Mouse (Mus musculus): ENCODE measurements around the gene Hist1h2bh. TPM values are rescaled to one million over a fixed set of nuclear protein-coding genes. Genes with fewer than 3 reads are reported as not detected.
"Not testable (repeated sequence)": the region's sequence is repeated elsewhere in the genome, so short reads cannot be mapped to it uniquely, and the experiment has no call there.

The Hist1h2bh gene
- polyA plus RNA-seq, 2 experiments, result 1.4 to 6.7 TPM

GRCm38 (mm10) chr13:23561883-23562659 is 18.9 kb upstream of the Hist1h2bh start, which contains the start of gene Hist1h3e:
Hist1h3e (minus strand) TSS chr13:23562369.
- peak; percentile 92 for ATAC-seq (ENCODE audit: insufficient read depth)
- H3K27ac ChIP-seq, result peak within 1 kb of the TSS; percentile 92
- DNase-seq (ENCODE audit: low read depth in 3 of 3, low spot score in 3 of 3), result peak; percentile 98
- peak within 1 kb of the TSS; percentile 40 to 54 for H3K4me3 ChIP-seq (ENCODE audit: insufficient read depth in 1 of 2, low read depth in 2 of 2, low read length in 2 of 2)
- not testable (repeated sequence) for H3K9me3 ChIP-seq (ENCODE audit: control insufficient read depth, low read length); H3K36me3 ChIP-seq (replicated peaks; ENCODE audit: control insufficient read depth, insufficient read depth, low read depth); H3K27me3 ChIP-seq (ENCODE audit: control insufficient read depth, insufficient read depth, low read length)
- H3K9ac ChIP-seq (replicated peaks), result peak within 1 kb of the TSS; percentile 81
- WGBS (ENCODE audit: insufficient replicate concordance), result under 1% methylated on average over 50 of the region's 67 CpGs
- H3K4me2 ChIP-seq (ENCODE audit: low read depth), result peak within 1 kb of the TSS; percentile 69
- H3K4me1 ChIP-seq (replicated peaks; ENCODE audit: control insufficient read depth in 2 of 2, insufficient read depth in 2 of 2, low read length in 1 of 2), result peaks cover 22 to 24% of the 10 kb centered on the region in 2 experiments
- TF ChIP-seq EP300 (IDR thresholded peaks at IDR 0.05; ENCODE audit: low read depth), result peak; percentile 72

- ATAC-seq (ENCODE audit: insufficient read depth); H3K36me3 ChIP-seq (replicated peaks; ENCODE audit: control insufficient read depth, insufficient read depth, low read depth); H3K9me3 ChIP-seq (ENCODE audit: control insufficient read depth, low read length); H3K27me3 ChIP-seq (ENCODE audit: control insufficient read depth, insufficient read depth, low read length); DNase-seq (ENCODE audit: low read depth in 3 of 3, low spot score in 3 of 3): not testable (repeated sequence)
- Histone ChIP-seq H3K4me2 (ENCODE audit: low read depth) (peak overlapping the region; percentile 69), H3K9ac (replicated peaks) (peak overlapping the region; percentile 81), H3K27ac (peak overlapping the region; percentile 92), H3K4me1 (replicated peaks; ENCODE audit: control insufficient read depth in 2 of 2, insufficient read depth in 2 of 2, low read length in 1 of 2) (peaks cover 24 to 28% of the 10 kb centered on the region in 2 experiments), H3K4me3 (ENCODE audit: insufficient read depth in 1 of 2, low read depth in 2 of 2, low read length in 2 of 2) (peak overlapping the region; percentile 38 to 54)
- WGBS (ENCODE audit: insufficient replicate concordance), result 0% methylated on average over 2 of the region's 5 CpGs
These were observed 18.3 kb upstream of the Hist1h2bh start for GRCm38 (mm10) chr13:23561531-23561882.

- H3K4me3 ChIP-seq (ENCODE audit: insufficient read depth in 1 of 2, low read depth in 2 of 2, low read length in 2 of 2), result peak overlapping the region; percentile 32 to 38; a peak in 3 of 4 replicates
- not testable (repeated sequence) for H3K36me3 ChIP-seq (replicated peaks; ENCODE audit: control insufficient read depth, insufficient read depth, low read depth); H3K9me3 ChIP-seq (ENCODE audit: control insufficient read depth, low read length); H3K27me3 ChIP-seq (ENCODE audit: control insufficient read depth, insufficient read depth, low read length); DNase-seq (ENCODE audit: low read depth in 3 of 3, low spot score in 3 of 3); ATAC-seq (ENCODE audit: insufficient read depth)
- peak overlapping the region; percentile 89 for H3K27ac ChIP-seq
- peak overlapping the region; percentile 62 for H3K9ac ChIP-seq (replicated peaks)
- H3K4me1 ChIP-seq (replicated peaks; ENCODE audit: control insufficient read depth in 2 of 2, insufficient read depth in 2 of 2, low read length in 1 of 2), result peaks cover 24 to 27% of the 10 kb centered on the region in 2 experiments
- H3K4me2 ChIP-seq (ENCODE audit: low read depth), result peak overlapping the region; percentile 66
- 26% methylated on average over 2 of the region's 2 CpGs for WGBS (ENCODE audit: insufficient replicate concordance)
These were observed 17.5 kb upstream of the Hist1h2bh start for GRCm38 (mm10) chr13:23560699-23561098.

GRCm38 (mm10) chr13:23556906-23557305 is 13.7 kb upstream of the Hist1h2bh start:
- DNase-seq (ENCODE audit: low read depth in 3 of 3, low spot score in 3 of 3), result no peak
- peaks cover 20 to 24% of the 10 kb centered on the region in 2 experiments for H3K4me1 ChIP-seq (replicated peaks; ENCODE audit: control insufficient read depth in 2 of 2, insufficient read depth in 2 of 2, low read length in 1 of 2)
- no peaks in the 10 kb centered on the region for H3K9me3 ChIP-seq (ENCODE audit: control insufficient read depth, low read length)
- peak overlapping the region; percentile 79 for H3K4me2 ChIP-seq (ENCODE audit: low read depth)
- no peak for TF ChIP-seq EP300 (IDR thresholded peaks at IDR 0.05; ENCODE audit: low read depth)
- no peak for TF ChIP-seq CTCF (IDR thresholded peaks at IDR 0.05; ENCODE audit: low read depth)
- ATAC-seq (ENCODE audit: insufficient read depth), result no peak
- H3K9ac ChIP-seq (replicated peaks), result peak overlapping the region; percentile 92
- H3K4me3 ChIP-seq (ENCODE audit: insufficient read depth in 1 of 2, low read depth in 2 of 2, low read length in 2 of 2), result peak overlapping the region; percentile 54 to 63
- H3K27ac ChIP-seq, result peak overlapping the region; percentile 95
- WGBS (ENCODE audit: insufficient replicate concordance), result 63% methylated on average over 3 of the region's 3 CpGs
- H3K36me3 ChIP-seq (replicated peaks; ENCODE audit: control insufficient read depth, insufficient read depth, low read depth), result no peaks in the 10 kb centered on the region
- H3K27me3 ChIP-seq (ENCODE audit: control insufficient read depth, insufficient read depth, low read length), result no peaks in the 10 kb centered on the region

GRCm38 (mm10) chr13:23555839-23556416 is 12.7 kb upstream of the Hist1h2bh start:
- H3K4me2 ChIP-seq (ENCODE audit: low read depth), result peak overlapping the region; percentile 79
- H3K9ac ChIP-seq (replicated peaks), result peak overlapping the region; percentile 92
- no peaks in the 10 kb centered on the region for H3K36me3 ChIP-seq (replicated peaks; ENCODE audit: control insufficient read depth, insufficient read depth, low read depth)
- H3K4me3 ChIP-seq (ENCODE audit: insufficient read depth in 1 of 2, low read depth in 2 of 2, low read length in 2 of 2), result peak overlapping the region; percentile 63 to 83
- no peaks in the 10 kb centered on the region for H3K27me3 ChIP-seq (ENCODE audit: control insufficient read depth, insufficient read depth, low read length)
- H3K27ac ChIP-seq, result peak overlapping the region; percentile 95
- H3K9me3 ChIP-seq (ENCODE audit: control insufficient read depth, low read length), result no peaks in the 10 kb centered on the region
- DNase-seq (ENCODE audit: low read depth in 3 of 3, low spot score in 3 of 3) (peak; percentile 86 to 94 (median 88)), ATAC-seq (ENCODE audit: insufficient read depth) (peak; percentile 51)
- TF ChIP-seq CTCF (IDR thresholded peaks at IDR 0.05; ENCODE audit: low read depth), result no peak
- TF ChIP-seq EP300 (IDR thresholded peaks at IDR 0.05; ENCODE audit: low read depth), result no peak; the same call in 1 of the 2 replicates
- under 1% methylated on average over 18 of the region's 18 CpGs for WGBS (ENCODE audit: insufficient replicate concordance)
- H3K4me1 ChIP-seq (replicated peaks; ENCODE audit: control insufficient read depth in 2 of 2, insufficient read depth in 2 of 2, low read length in 1 of 2), result peaks cover 21 to 27% of the 10 kb centered on the region in 2 experiments
